Mouse (Mus musculus) embryonic facial prominence, embryonic 11.5 days (tissue): ENCODE data around the gene Wfdc15b. TPM values are rescaled to one million over a fixed set of nuclear protein-coding genes. Genes with fewer than 3 reads are reported as not detected.
"Not testable (repeated sequence)": the region's sequence is repeated elsewhere in the genome, so short reads cannot be mapped to it uniquely, and the experiment has no call there.

Experiments used
- ATAC-seq: fragments of 200-750 bp; cut with Nextera tagmentation; replicated peaks from 2 replicates; pipeline ENCODE4 v1.8.0; 2017; ENCODE audit warnings: low read depth; ENCODE audit not compliant: insufficient number of reproducible peaks, low FRiP score, low TSS enrichment
- DNase-seq: peaks from one replicate; pipeline ENCODE4 v3.0.0-alpha.2; 2015; ENCODE audit warnings: low spot score
- H3K27ac ChIP-seq: fragments of 300-500 bp; sonication (generic); replicated peaks from 2 replicates; pipeline ENCODE4 v1.5.1; 2014; ENCODE audit warnings: mild to moderate bottlenecking, low read depth, low read length, control low read depth
- H3K27me3 ChIP-seq: fragments of 300-500 bp; sonication (generic); 2 replicates; pipeline ENCODE4 v1.6.1; 2014; ENCODE audit warnings: mild to moderate bottlenecking, low read length, moderate library complexity, mixed read lengths; ENCODE audit not compliant: control insufficient read depth, insufficient read depth
- H3K36me3 ChIP-seq: fragments of 300-500 bp; sonication (generic); replicated peaks from 2 replicates; pipeline ENCODE4 v1.6.1; 2014; ENCODE audit warnings: low read depth, mild to moderate bottlenecking, low read length, moderate library complexity, mixed read lengths; ENCODE audit not compliant: control insufficient read depth, insufficient read depth
- H3K4me1 ChIP-seq: fragments of 300-500 bp; sonication (generic); 2 replicates; pipeline ENCODE4 v1.6.1; 2014; ENCODE audit warnings: low read length, mixed read lengths; ENCODE audit not compliant: control insufficient read depth, insufficient read depth
- H3K4me2 ChIP-seq: fragments of 300-500 bp; sonication (generic); 2 replicates; pipeline ENCODE4 v1.6.1; 2014; ENCODE audit warnings: low read depth, mild to moderate bottlenecking, control low read depth, low read length, moderate library complexity
- H3K4me3 ChIP-seq: fragments of 300-500 bp; sonication (generic); 2 replicates; pipeline ENCODE4 v1.5.1; 2014; ENCODE audit warnings: low read depth, low read length, control low read depth
- H3K9ac ChIP-seq: fragments of 300-500 bp; sonication (generic); replicated peaks from 2 replicates; pipeline ENCODE4 v1.6.1; 2014; ENCODE audit warnings: mild to moderate bottlenecking, control low read depth, low read length
- H3K9me3 ChIP-seq: fragments of 300-500 bp; sonication (generic); replicated peaks from 2 replicates; pipeline ENCODE4 v1.6.1; 2016; ENCODE audit warnings: mild to moderate bottlenecking, low read length, inconsistent platforms, mixed read lengths; ENCODE audit not compliant: control insufficient read depth
- WGBS: fragments of 180-500 bp; shearing (Covaris S2); extraction: QIAGEN DNeasy Blood & Tissue Kit; methylation state at CpG from one replicate; pipeline ENCODE4 v1.1.7; 2014; 5-methylcytosine and 5-hydroxymethylcytosine counted together
- polyA plus RNA-seq: library from polyadenylated mRNA; unstranded; fragments of >200 nt; fragmentation: Nextera tagmentation; extraction: Ambion mirVana; gene quantifications from 2 replicates; pipeline ENCODE4 v1.2.1, GENCODE M21; 2014

Wfdc15b gene
- polyA plus RNA-seq, 1 experiment from 2014 or later: not detected

- Histone ChIP-seq H3K27me3 (no peaks in the 10 kb centered on the region), H3K27ac (no peak overlapping the region), H3K9me3 (no peaks in the 10 kb centered on the region), H3K4me1 (no peaks in the 10 kb centered on the region), H3K4me3 (no peak overlapping the region), H3K36me3 (no peaks in the 10 kb centered on the region), H3K9ac (no peak overlapping the region), H3K4me2 (no peak overlapping the region)
- 82% methylated on average over 4 of the region's 4 CpGs for WGBS
- DNase-seq (no peak), ATAC-seq (no peak)
These were observed 14.8 kb downstream of the Wfdc15b start for GRCm38 (mm10) chr2:164206676-164207075.

- not testable (repeated sequence) for H3K4me1 ChIP-seq, H3K27ac ChIP-seq, H3K9me3 ChIP-seq, H3K4me3 ChIP-seq, H3K27me3 ChIP-seq, ATAC-seq, H3K4me2 ChIP-seq, H3K36me3 ChIP-seq, H3K9ac ChIP-seq, DNase-seq
- 90% methylated on average over 10 of the region's 10 CpGs for WGBS
These were observed 15.4 kb downstream of the Wfdc15b start for GRCm38 (mm10) chr2:164206011-164206410.

- Histone ChIP-seq H3K36me3 (no peaks in the 10 kb centered on the region), H3K4me3 (no peak within 1 kb of the TSS), H3K4me1 (no peaks in the 10 kb centered on the region), H3K9ac (no peak within 1 kb of the TSS), H3K27me3 (no peaks in the 10 kb centered on the region), H3K4me2 (no peak within 1 kb of the TSS), H3K27ac (no peak within 1 kb of the TSS), H3K9me3 (no peaks in the 10 kb centered on the region)
- DNase-seq: no peak
- ATAC-seq: no peak
- 72% methylated on average over 20 of the region's 20 CpGs for WGBS
These were observed 21.7 kb downstream of the Wfdc15b start, which contains the start of gene Wfdc15a for GRCm38 (mm10) chr2:164199626-164200327. Gene Wfdc15a (minus strand): TSS chr2:164200130.

GRCm38 (mm10) chr2:164196700-164196990 is 24.8 kb downstream of the Wfdc15b start:
- ATAC-seq (no peak), DNase-seq (no peak)
- no peak overlapping the region for H3K27ac ChIP-seq
- H3K4me2 ChIP-seq: no peak overlapping the region
- H3K36me3 ChIP-seq: no peaks in the 10 kb centered on the region
- H3K27me3 ChIP-seq: no peaks in the 10 kb centered on the region
- 82% methylated on average over 5 of the region's 5 CpGs for WGBS
- no peaks in the 10 kb centered on the region for H3K4me1 ChIP-seq
- H3K9ac ChIP-seq: no peak overlapping the region
- H3K4me3 ChIP-seq: no peak overlapping the region
- no peaks in the 10 kb centered on the region for H3K9me3 ChIP-seq

GRCm38 (mm10) chr2:164195971-164196699 is 25.3 kb downstream of the Wfdc15b start:
- no peak for DNase-seq
- no peak overlapping the region for H3K27ac ChIP-seq
- no peaks in the 10 kb centered on the region for H3K4me1 ChIP-seq
- WGBS: 82% methylated on average over 5 of the region's 5 CpGs
- H3K4me3 ChIP-seq: no peak overlapping the region
- no peak for ATAC-seq
- H3K36me3 ChIP-seq: no peaks in the 10 kb centered on the region
- H3K4me2 ChIP-seq: no peak overlapping the region
- H3K9me3 ChIP-seq: no peaks in the 10 kb centered on the region
- H3K27me3 ChIP-seq: no peaks in the 10 kb centered on the region
- H3K9ac ChIP-seq: no peak overlapping the region

GRCm38 (mm10) chr2:164194959-164195630 is 26.4 kb downstream of the Wfdc15b start:
- H3K4me3 ChIP-seq: no peak overlapping the region
- H3K9ac ChIP-seq: no peak overlapping the region
- H3K4me1 ChIP-seq: no peaks in the 10 kb centered on the region
- no peaks in the 10 kb centered on the region for H3K27me3 ChIP-seq
- DNase-seq (no peak), ATAC-seq (no peak)
- H3K36me3 ChIP-seq: no peaks in the 10 kb centered on the region
- no peak overlapping the region for H3K4me2 ChIP-seq
- no peak overlapping the region for H3K27ac ChIP-seq
- H3K9me3 ChIP-seq: no peaks in the 10 kb centered on the region
- WGBS: 84% methylated on average over 5 of the region's 5 CpGs

- Histone ChIP-seq H3K9ac (no peak overlapping the region), H3K4me3 (no peak overlapping the region), H3K27me3 (no peaks in the 10 kb centered on the region), H3K4me1 (no peaks in the 10 kb centered on the region), H3K9me3 (no peaks in the 10 kb centered on the region), H3K27ac (no peak overlapping the region), H3K36me3 (no peaks in the 10 kb centered on the region), H3K4me2 (no peak overlapping the region)
- ATAC-seq (no peak), DNase-seq (no peak)
These were observed 29.2 kb downstream of the Wfdc15b start for GRCm38 (mm10) chr2:164192279-164192678.

GRCm38 (mm10) chr2:164190576-164190975 is 30.9 kb downstream of the Wfdc15b start, which contains the start of gene Wfdc12:
Gene Wfdc12 (minus strand): TSS chr2:164190608.
- Histone ChIP-seq H3K36me3 (no peaks in the 10 kb centered on the region), H3K4me3 (no peak within 1 kb of the TSS), H3K27ac (no peak within 1 kb of the TSS), H3K27me3 (no peaks in the 10 kb centered on the region), H3K4me1 (no peaks in the 10 kb centered on the region), H3K9me3 (no peaks in the 10 kb centered on the region), H3K9ac (no peak within 1 kb of the TSS), H3K4me2 (no peak within 1 kb of the TSS)
- DNase-seq: no peak
- WGBS: 86% methylated on average over 6 of the region's 6 CpGs
- no peak for ATAC-seq
